Mouse (Mus musculus) MEL (cell line): ENCODE measurements at regions not wholly inside any gene's neighbourhood (a gene's known extent, or its start where the extent isn't known, plus 50 kb on each side); places are given as distances from the start of the nearest gene placed in this dataset.

Experiments used
- DNase-seq: peaks from one replicate; pipeline ENCODE4 v3.0.0; 2011; ENCODE audit warnings: low read depth, low spot score
- H3K27ac ChIP-seq: 2 replicates; pipeline ENCODE4 v1.5.1; 2012; ENCODE audit warnings: low read depth, mild to moderate bottlenecking, control low read depth, low read length, moderate library complexity; ENCODE audit not compliant: control insufficient read depth
- H3K27me3 ChIP-seq, 2 experiments: fragments of 150-350 bp in 1 of 2; sonication (generic) in 1 of 2; 2 replicates each; pipeline ENCODE4 v1.6.1; 2012; ENCODE audit warnings: low read length in 2 of 2, mild to moderate bottlenecking in 2 of 2, improper control_type of control experiment in 1 of 2, moderate library complexity in 1 of 2; ENCODE audit not compliant: insufficient read depth in 2 of 2, control insufficient read depth in 1 of 2
- H3K36me3 ChIP-seq, 2 experiments: 2 replicates each; pipeline ENCODE4 v1.6.1; 2012 to 2014; ENCODE audit warnings: low read length in 2 of 2, improper control_type of control experiment in 1 of 2, inconsistent platforms in 1 of 2, mild to moderate bottlenecking in 1 of 2; ENCODE audit not compliant: insufficient read depth in 2 of 2, control insufficient read depth in 1 of 2
- H3K4me1 ChIP-seq, 2 experiments: fragments of 150-350 bp in 1 of 2; sonication (generic) in 1 of 2; 2 replicates each; pipeline ENCODE4 v1.6.1; 2012; ENCODE audit warnings: low read length in 2 of 2, improper control_type of control experiment in 1 of 2, mild to moderate bottlenecking in 1 of 2; ENCODE audit not compliant: insufficient read depth in 2 of 2, control insufficient read depth in 1 of 2
- H3K4me3 ChIP-seq, 2 experiments: fragments of 150-350 bp in 1 of 2; sonication (generic) in 1 of 2; 2 replicates each; pipeline ENCODE4 v1.5.1; 2012; ENCODE audit warnings: low read depth in 2 of 2, low read length in 2 of 2, mild to moderate bottlenecking in 2 of 2, moderate library complexity in 2 of 2, control low read depth in 1 of 2, improper control_type of control experiment in 1 of 2; ENCODE audit not compliant: control insufficient read depth in 1 of 2, insufficient read depth in 1 of 2
- H3K79me2 ChIP-seq: 2 replicates; pipeline ENCODE4 v1.6.1; 2012; ENCODE audit warnings: mild to moderate bottlenecking, low read length, moderate library complexity; ENCODE audit not compliant: control insufficient read depth, poor library complexity, insufficient read depth
- H3K9ac ChIP-seq: 2 replicates; pipeline ENCODE4 v1.6.1; 2012; ENCODE audit warnings: low read depth, mild to moderate bottlenecking, control low read depth, low read length, moderate library complexity; ENCODE audit not compliant: control insufficient read depth, poor library complexity, severe bottlenecking
- H3K9me3 ChIP-seq: fragments of 150-350 bp; sonication (generic); replicated peaks from 2 replicates; pipeline ENCODE4 v1.6.1; 2012; ENCODE audit warnings: mild to moderate bottlenecking, low read length, improper control_type of control experiment, moderate library complexity; ENCODE audit not compliant: insufficient read depth
- BHLHE40 ChIP-seq: IDR thresholded peaks from 2 replicates; pipeline ENCODE4 v1.6.1; 2012; ENCODE audit warnings: low read depth, mild to moderate bottlenecking, inconsistent platforms, low read length, improper control_type of control experiment, borderline replicate concordance
- CHD2 ChIP-seq: IDR thresholded peaks from 2 replicates; pipeline ENCODE4 v1.6.1; 2011; ENCODE audit warnings: low read length, improper control_type of control experiment
- E2F4 ChIP-seq: IDR thresholded peaks from 2 replicates; pipeline ENCODE4 v1.6.1; 2011; ENCODE audit warnings: low read depth, low read length, improper control_type of control experiment, borderline replicate concordance
- ELF1 ChIP-seq: IDR thresholded peaks from 2 replicates; pipeline ENCODE4 v1.6.1; 2014; ENCODE audit warnings: low read depth, mild to moderate bottlenecking, inconsistent platforms, low read length, improper control_type of control experiment, moderate library complexity
- EP300 ChIP-seq, 2 experiments: IDR thresholded peaks; 2 replicates each; pipeline ENCODE4 v1.6.1; 2011; ENCODE audit warnings: improper control_type of control experiment in 2 of 2, low read length in 2 of 2, low read depth in 1 of 2, mild to moderate bottlenecking in 1 of 2
- ETS1 ChIP-seq: IDR thresholded peaks from 2 replicates; pipeline ENCODE4 v1.6.1; 2012; ENCODE audit warnings: low read depth, mild to moderate bottlenecking, inconsistent platforms, low read length, improper control_type of control experiment, moderate library complexity
- GABPA ChIP-seq: IDR thresholded peaks from 2 replicates; pipeline ENCODE4 v1.6.1; 2012; ENCODE audit warnings: low read depth, mild to moderate bottlenecking, inconsistent platforms, low read length, improper control_type of control experiment, moderate library complexity
- MAFK ChIP-seq: IDR thresholded peaks from 2 replicates; pipeline ENCODE4 v1.6.1; 2011; ENCODE audit warnings: low read depth, mild to moderate bottlenecking, low read length, improper control_type of control experiment, borderline replicate concordance
- MAX ChIP-seq: IDR thresholded peaks from 2 replicates; pipeline ENCODE4 v1.6.1; 2011; ENCODE audit warnings: low read length, improper control_type of control experiment
- MAZ ChIP-seq: IDR thresholded peaks from 2 replicates; pipeline ENCODE4 v1.6.1; 2012; ENCODE audit warnings: low read depth, mild to moderate bottlenecking, inconsistent platforms, low read length, improper control_type of control experiment
- MXI1 ChIP-seq: IDR thresholded peaks from 2 replicates; pipeline ENCODE4 v1.6.1; 2011; ENCODE audit warnings: mild to moderate bottlenecking, low read depth, low read length, improper control_type of control experiment
- MYC ChIP-seq: IDR thresholded peaks from 2 replicates; pipeline ENCODE4 v1.6.1; 2011; ENCODE audit warnings: low read depth, mild to moderate bottlenecking, low read length, improper control_type of control experiment, moderate library complexity
- NELFE ChIP-seq: IDR thresholded peaks from 2 replicates; pipeline ENCODE4 v1.6.1; 2011; ENCODE audit warnings: low read depth, low read length, improper control_type of control experiment
- POLR2AphosphoS5 ChIP-seq: IDR thresholded peaks from 2 replicates; pipeline ENCODE4 v1.6.1; 2012; ENCODE audit warnings: low read depth, borderline replicate concordance, mild to moderate bottlenecking, inconsistent platforms, low read length, moderate library complexity, mixed read lengths
- SMC3 ChIP-seq: IDR thresholded peaks from 2 replicates; pipeline ENCODE4 v1.6.1; 2011; ENCODE audit warnings: low read depth, low read length, improper control_type of control experiment
- TAL1 ChIP-seq: IDR thresholded peaks from 2 replicates; pipeline ENCODE4 v1.6.1; 2012; ENCODE audit warnings: mild to moderate bottlenecking, inconsistent platforms, low read length, moderate library complexity, mixed read lengths
- UBTF ChIP-seq: IDR thresholded peaks from 2 replicates; pipeline ENCODE4 v1.6.1; 2012; ENCODE audit warnings: low read depth, mild to moderate bottlenecking, inconsistent platforms, low read length, improper control_type of control experiment, moderate library complexity, borderline replicate concordance; ENCODE audit not compliant: insufficient read depth
- USF1 ChIP-seq: IDR thresholded peaks from 2 replicates; pipeline ENCODE4 v1.6.1; 2014; ENCODE audit warnings: low read depth, mild to moderate bottlenecking, inconsistent platforms, low read length, improper control_type of control experiment, moderate library complexity
- USF2 ChIP-seq, 2 experiments: IDR thresholded peaks; 2 replicates each; pipeline ENCODE4 v1.6.1; 2011 to 2012; ENCODE audit warnings: improper control_type of control experiment in 2 of 2, low read length in 2 of 2, borderline replicate concordance in 1 of 2, inconsistent platforms in 1 of 2, low read depth in 1 of 2, mild to moderate bottlenecking in 1 of 2; ENCODE audit not compliant: insufficient read depth in 1 of 2
- ZC3H11A ChIP-seq: IDR thresholded peaks from 2 replicates; pipeline ENCODE4 v1.6.1; 2012; ENCODE audit warnings: low read depth, mild to moderate bottlenecking, inconsistent platforms, low read length, improper control_type of control experiment
- ZNF384 ChIP-seq: IDR thresholded peaks from 2 replicates; pipeline ENCODE4 v1.6.1; 2012; ENCODE audit warnings: low read depth, mild to moderate bottlenecking, inconsistent platforms, low read length, improper control_type of control experiment

- Histone ChIP-seq H3K79me2 (no peaks in the 10 kb centered on the region), H3K36me3 (no peaks in the 10 kb centered on the region), H3K9ac (no peak overlapping the region), H3K4me1 (no peaks in the 10 kb centered on the region), H3K4me3 (no peak overlapping the region), H3K9me3 (no peaks in the 10 kb centered on the region), H3K27me3 (no peaks in the 10 kb centered on the region), H3K27ac (no peak overlapping the region)
- TF ChIP-seq TAL1 (no peak), ELF1 (no peak), MXI1 (no peak), GABPA (no peak), E2F4 (no peak), USF1 (no peak), CHD2 (no peak), ZC3H11A (no peak), NELFE (no peak), MAFK (no peak), POLR2AphosphoS5 (no peak), ETS1 (no peak), MAZ (no peak), USF2 (IDR thresholded peaks at IDR 0.05; ENCODE audit: borderline replicate concordance in 1 of 2, insufficient read depth in 1 of 2, low read depth in 1 of 2, low read length in 2 of 2) (no peak), UBTF (no peak), MAX (no peak), SMC3 (no peak), EP300 (IDR thresholded peaks at IDR 0.05; ENCODE audit: low read depth in 1 of 2, low read length in 2 of 2) (no peak)
- DNase-seq = no peak
Measured at GRCm38 (mm10) chr3:128565386-128565785, 634.3 kb upstream of the Pitx2 start.

GRCm38 (mm10) chr3:128546416-128547327, 650.5 kb upstream of the Fam241a start:
- no peak for DNase-seq
- TF ChIP-seq MYC (no peak), BHLHE40 (no peak), POLR2AphosphoS5 (no peak), ELF1 (no peak), CHD2 (no peak), ZNF384 (no peak), GABPA (no peak), SMC3 (no peak)
- TF ChIP-seq, all 39 proteins: peak for 0
- Histone ChIP-seq H3K27ac (no peak overlapping the region), H3K27me3 (no peaks in the 10 kb centered on the region), H3K9me3 (no peaks in the 10 kb centered on the region), H3K79me2 (no peaks in the 10 kb centered on the region), H3K4me1 (no peaks in the 10 kb centered on the region), H3K9ac (no peak overlapping the region), H3K4me3 (no peak overlapping the region), H3K36me3 (no peaks in the 10 kb centered on the region)
